Mouse (Mus musculus) stomach, embryonic 15.5 days (tissue): ENCODE data around the gene Abhd12. TPM values are rescaled to one million over a fixed set of nuclear protein-coding genes. Genes with fewer than 3 reads are reported as not detected.

Experiments used
- ATAC-seq: fragments of 200-750 bp; cut with Nextera tagmentation; 2 replicates; pipeline ENCODE4 v1.8.0; 2017; ENCODE audit warnings: low read depth, moderate number of reproducible peaks, moderate TSS enrichment; ENCODE audit not compliant: insufficient read depth, low FRiP score
- H3K27ac ChIP-seq: fragments of 300-500 bp; sonication (generic); 2 replicates; pipeline ENCODE4 v1.5.1; 2015; ENCODE audit warnings: mild to moderate bottlenecking, inconsistent platforms
- H3K27me3 ChIP-seq: fragments of 300-500 bp; sonication (generic); replicated peaks from 2 replicates; pipeline ENCODE4 v1.6.1; 2015; ENCODE audit warnings: inconsistent platforms
- H3K36me3 ChIP-seq: fragments of 300-500 bp; sonication (generic); 2 replicates; pipeline ENCODE4 v1.6.1; 2015; ENCODE audit warnings: inconsistent platforms
- H3K4me1 ChIP-seq: fragments of 300-500 bp; sonication (generic); 2 replicates; pipeline ENCODE4 v1.6.1; 2015; ENCODE audit warnings: inconsistent platforms
- H3K4me2 ChIP-seq: fragments of 300-500 bp; sonication (generic); 2 replicates; pipeline ENCODE4 v1.6.1; 2015; ENCODE audit warnings: mild to moderate bottlenecking, inconsistent platforms
- H3K4me3 ChIP-seq: fragments of 300-500 bp; sonication (generic); replicated peaks from 2 replicates; pipeline ENCODE4 v1.5.1; 2015; ENCODE audit warnings: inconsistent platforms
- H3K9ac ChIP-seq: fragments of 300-500 bp; sonication (generic); 2 replicates; pipeline ENCODE4 v1.6.1; 2015; ENCODE audit warnings: inconsistent platforms
- H3K9me3 ChIP-seq: fragments of 300-500 bp; sonication (generic); 2 replicates; pipeline ENCODE4 v1.6.1; 2016; ENCODE audit warnings: inconsistent platforms
- WGBS: fragments of 180-500 bp; shearing (Covaris S2); methylation state at CpG from one replicate; pipeline ENCODE4 v1.1.7; 2015; 5-methylcytosine and 5-hydroxymethylcytosine counted together
- polyA plus RNA-seq: library from polyadenylated mRNA; unstranded; fragments of >200 nt; fragmentation: Nextera tagmentation; extraction: Ambion mirVana; gene quantifications from 2 replicates; pipeline ENCODE4 v1.2.1, GENCODE M21; 2015

Gene Abhd12
- polyA plus RNA-seq, 1 experiment from 2014 or later = 58.3 TPM

- Histone ChIP-seq H3K4me1 (peaks cover 23% of the 10 kb centered on the region), H3K9me3 (no peaks in the 10 kb centered on the region), H3K4me2 (peak overlapping the region; percentile 28), H3K27ac (no peak overlapping the region), H3K27me3 (no peaks in the 10 kb centered on the region), H3K9ac (no peak overlapping the region), H3K36me3 (no peaks in the 10 kb centered on the region), H3K4me3 (peak overlapping the region; percentile 12; the same call in 1 of the 2 replicates)
- 51% methylated on average over 4 of the region's 4 CpGs for WGBS
- no peak for ATAC-seq
Measured at GRCm38 (mm10) chr2:150788768-150789550, 115.6 kb downstream of the Abhd12 start.

GRCm38 (mm10) chr2:150787234-150787771 lies 117.2 kb downstream of the Abhd12 start:
- H3K27ac ChIP-seq = peak overlapping the region; percentile 59

GRCm38 (mm10) chr2:150786251-150787180 lies 118.0 kb downstream of the Abhd12 start, which contains the start of gene Pygb:
TSS of gene Pygb (plus strand) at chr2:150786735.
- Histone ChIP-seq H3K4me2 (peak within 1 kb of the TSS; percentile 80), H3K36me3 (no peaks in the 10 kb centered on the region), H3K27ac (peak within 1 kb of the TSS; percentile 87), H3K9ac (peak within 1 kb of the TSS; percentile 66), H3K4me1 (peaks cover 23% of the 10 kb centered on the region), H3K9me3 (no peaks in the 10 kb centered on the region), H3K4me3 (peak within 1 kb of the TSS; percentile 87), H3K27me3 (no peaks in the 10 kb centered on the region)
- WGBS = under 1% methylated on average over 58 of the region's 58 CpGs
- ATAC-seq = peak; percentile 96

More at GRCm38 (mm10) chr2:150787234-150787771, 117.2 kb downstream of the Abhd12 start:
- ATAC-seq = peak; percentile 12; the same call in 1 of the 2 replicates
- Histone ChIP-seq H3K4me2 (peak overlapping the region; percentile 80), H3K4me1 (peaks cover 23% of the 10 kb centered on the region), H3K9ac (peak overlapping the region; percentile 66), H3K9me3 (no peaks in the 10 kb centered on the region), H3K27me3 (no peaks in the 10 kb centered on the region), H3K4me3 (peak overlapping the region; percentile 87), H3K36me3 (no peaks in the 10 kb centered on the region)
- under 1% methylated on average over 23 of the region's 23 CpGs for WGBS

- Histone ChIP-seq H3K9me3 (no peaks in the 10 kb centered on the region), H3K27me3 (no peaks in the 10 kb centered on the region), H3K4me3 (no peak overlapping the region), H3K36me3 (no peaks in the 10 kb centered on the region), H3K4me2 (no peak overlapping the region), H3K27ac (no peak overlapping the region), H3K9ac (no peak overlapping the region), H3K4me1 (peaks cover 12% of the 10 kb centered on the region; the same call in 1 of the 2 replicates)
- WGBS = 65% methylated on average over 2 of the region's 2 CpGs
- no peak for ATAC-seq
Measured at GRCm38 (mm10) chr2:150782801-150783200, 121.7 kb downstream of the Abhd12 start.

Other genes with a start within 250 kb of the Abhd12 start
- gene Acss1, start 236.2 kb downstream of the Abhd12 start, polyA plus RNA-seq = 27.8 and 30.9 TPM in 2 replicates
- not detected in 2 replicates for gene Vsx1, start 215.4 kb downstream of the Abhd12 start, polyA plus RNA-seq
- 27.3 and 31.1 TPM in 2 replicates for gene Entpd6, start 155.7 kb downstream of the Abhd12 start, polyA plus RNA-seq
- 97.5 and 99.4 TPM in 2 replicates for gene Pygb, start 118.0 kb downstream of the Abhd12 start, polyA plus RNA-seq
- gene Gins1, start 659 bp upstream of the Abhd12 start, polyA plus RNA-seq = 33.3 and 35.6 TPM in 2 replicates
- gene Ninl, start 134.6 kb upstream of the Abhd12 start, polyA plus RNA-seq = 8.5 and 9.4 TPM in 2 replicates
- 54.3 and 58.1 TPM in 2 replicates for gene Nanp, start 134.7 kb upstream of the Abhd12 start, polyA plus RNA-seq
- not detected in 2 replicates for gene Gm14151, start 187.6 kb upstream of the Abhd12 start, polyA plus RNA-seq
- gene Gm14147, start 193.5 kb upstream of the Abhd12 start, polyA plus RNA-seq = not detected in 2 replicates